Mouse (Mus musculus): ENCODE measurements around the gene Dscam.

DNA sequence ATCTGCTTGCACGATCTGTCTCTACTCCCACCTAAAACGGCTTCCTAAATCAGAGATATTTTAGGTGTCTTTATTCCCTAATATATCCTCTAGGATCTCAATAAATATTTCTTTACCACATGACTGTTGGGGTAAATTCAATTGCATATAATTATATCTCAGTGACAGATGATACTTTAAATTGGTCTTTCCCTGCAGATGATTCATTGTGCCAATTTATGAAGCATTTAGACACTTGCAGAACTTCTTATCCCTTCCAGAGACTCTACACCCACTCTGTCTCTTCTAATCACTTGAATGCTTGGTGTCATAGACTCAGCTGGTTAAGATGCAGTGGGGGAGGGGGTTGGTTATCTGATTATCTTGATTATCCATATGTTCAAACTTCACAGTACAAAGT, 97.9 kb downstream of the Dscam start:
- TF ChIP-seq CTCF (IDR thresholded peaks at IDR 0.05; ENCODE audit: low read depth, low read length) = no peak
- no peak for TF ChIP-seq POLR2A (IDR thresholded peaks at IDR 0.05; ENCODE audit: borderline replicate concordance, low read depth, low read length)
